Mouse (Mus musculus) forebrain, embryonic 14.5 days (tissue): ENCODE data around the gene Mt1. TPM values are rescaled to one million over a fixed set of nuclear protein-coding genes. Genes with fewer than 3 reads are reported as not detected.
A peak's percentile ranks its signal among the peaks of the same experiment; 100 is the strongest.
"Not testable (repeated sequence)": the region's sequence is repeated elsewhere in the genome, so short reads cannot be mapped to it uniquely, and the experiment has no call there.

ENCODE experiments used
- ATAC-seq: fragments of 200-750 bp; cut with Nextera tagmentation; 2 replicates; pipeline ENCODE4 v1.8.0; 2017; ENCODE audit warnings: mild to moderate bottlenecking, moderate library complexity
- DNase-seq: peaks from one replicate; pipeline ENCODE4 v3.0.0-alpha.2; 2015; ENCODE audit warnings: low spot score
- H3K27ac ChIP-seq: fragments of 300-500 bp; sonication (generic); 2 replicates; pipeline ENCODE4 v1.5.1; 2014; ENCODE audit warnings: low read depth, mild to moderate bottlenecking, control low read depth, low read length, moderate library complexity
- H3K27me3 ChIP-seq: fragments of 300-500 bp; sonication (generic); replicated peaks from 2 replicates; pipeline ENCODE4 v1.6.1; 2014; ENCODE audit warnings: low read length, control low read depth, mixed read lengths; ENCODE audit not compliant: control insufficient read depth, insufficient read depth
- H3K36me3 ChIP-seq: fragments of 300-500 bp; sonication (generic); 2 replicates; pipeline ENCODE4 v1.6.1; 2014; ENCODE audit warnings: low read length, control low read depth; ENCODE audit not compliant: control insufficient read depth, insufficient read depth
- H3K4me1 ChIP-seq: fragments of 300-500 bp; sonication (generic); 2 replicates; pipeline ENCODE4 v1.6.1; 2014; ENCODE audit warnings: antibody characterized with exemption, low read length, control low read depth; ENCODE audit not compliant: control insufficient read depth, insufficient read depth
- H3K4me2 ChIP-seq: fragments of 300-500 bp; sonication (generic); 2 replicates; pipeline ENCODE4 v1.6.1; 2014; ENCODE audit warnings: mild to moderate bottlenecking, control low read depth, low read length
- H3K4me3 ChIP-seq: fragments of 300-500 bp; sonication (generic); 2 replicates; pipeline ENCODE4 v1.5.1; 2014; ENCODE audit warnings: low read depth, low read length, control low read depth
- H3K9ac ChIP-seq: fragments of 300-500 bp; sonication (generic); 2 replicates; pipeline ENCODE4 v1.6.1; 2014; ENCODE audit warnings: mild to moderate bottlenecking, low read length, control low read depth, moderate library complexity
- H3K9me3 ChIP-seq: fragments of 300-500 bp; sonication (generic); replicated peaks from 2 replicates; pipeline ENCODE4 v1.6.1; 2016; ENCODE audit warnings: low read length, control low read depth, mixed read lengths; ENCODE audit not compliant: control insufficient read depth
- WGBS: fragments of 180-500 bp; shearing (Covaris S2); extraction: QIAGEN DNeasy Blood & Tissue Kit; methylation state at CpG from one replicate; pipeline ENCODE4 v1.1.7; 2014; 5-methylcytosine and 5-hydroxymethylcytosine counted together
- polyA plus RNA-seq: library from polyadenylated mRNA; unstranded; fragments of >200 nt; fragmentation: Nextera tagmentation; extraction: Ambion mirVana; gene quantifications from 2 replicates; pipeline ENCODE4 v1.2.1, GENCODE M21; 2014

Mt1 gene
- polyA plus RNA-seq, 1 experiment from 2014 or later, result 110 TPM

- no peaks in the 10 kb centered on the region for H3K9me3 ChIP-seq
- no peak overlapping the region for H3K4me3 ChIP-seq
- H3K4me2 ChIP-seq, result no peak overlapping the region
- H3K4me1 ChIP-seq, result no peaks in the 10 kb centered on the region
- WGBS, result 87% methylated on average over 4 of the region's 4 CpGs
- no peaks in the 10 kb centered on the region for H3K27me3 ChIP-seq
- H3K9ac ChIP-seq, result no peak overlapping the region
- no peaks in the 10 kb centered on the region for H3K36me3 ChIP-seq
- no peak overlapping the region for H3K27ac ChIP-seq
- ATAC-seq (no peak), DNase-seq (no peak)
Measured at GRCm38 (mm10) chr8:94140266-94140795, 38.6 kb upstream of the Mt1 start.

- 38% methylated on average over 5 of the region's 5 CpGs for WGBS
- no peak for ATAC-seq
- DNase-seq, result peak; percentile 41
- Histone ChIP-seq H3K9ac (no peak overlapping the region), H3K36me3 (no peaks in the 10 kb centered on the region), H3K9me3 (no peaks in the 10 kb centered on the region), H3K27ac (no peak overlapping the region), H3K4me1 (peaks cover 10% of the 10 kb centered on the region), H3K27me3 (no peaks in the 10 kb centered on the region), H3K4me3 (no peak overlapping the region), H3K4me2 (no peak overlapping the region)
Measured at GRCm38 (mm10) chr8:94148236-94148635, 30.6 kb upstream of the Mt1 start.

GRCm38 (mm10) chr8:94150925-94151324 lies 28.0 kb upstream of the Mt1 start:
- Histone ChIP-seq H3K4me2 (no peak overlapping the region), H3K27me3 (no peaks in the 10 kb centered on the region), H3K27ac (no peak overlapping the region), H3K4me1 (peaks cover 20% of the 10 kb centered on the region), H3K4me3 (no peak overlapping the region), H3K9ac (no peak overlapping the region), H3K9me3 (no peaks in the 10 kb centered on the region), H3K36me3 (no peaks in the 10 kb centered on the region)
- WGBS, result 75% methylated on average over 5 of the region's 5 CpGs
- ATAC-seq, result no peak
- DNase-seq, result no peak

GRCm38 (mm10) chr8:94152513-94153300 lies 26.2 kb upstream of the Mt1 start, which contains the start of gene Mt3:
Gene Mt3, plus strand, starts transcription at chr8:94152607.
- H3K4me1 ChIP-seq, result peaks cover 20% of the 10 kb centered on the region
- WGBS, result 2% methylated on average over 29 of the region's 29 CpGs

DNA sequence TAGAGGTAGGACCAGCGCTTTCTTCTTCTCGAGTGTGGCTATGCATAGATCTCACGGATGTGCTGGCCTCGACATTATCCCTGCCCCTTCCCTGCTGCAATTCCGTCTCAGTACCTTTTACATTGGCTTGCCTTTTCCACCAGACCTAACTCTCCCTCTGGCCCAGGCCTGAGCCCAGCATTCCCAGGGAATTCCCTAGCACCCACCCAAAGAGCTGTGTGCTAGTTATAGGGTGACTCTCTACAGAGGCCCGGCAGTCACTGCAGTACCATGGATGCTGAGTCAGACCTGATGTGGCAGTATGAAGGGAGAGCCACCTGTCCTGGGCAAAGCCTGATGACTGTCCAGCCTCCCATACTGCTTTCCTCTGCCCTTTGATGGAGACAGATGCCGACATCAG lies 25.4 kb upstream of the Mt1 start:
- Histone ChIP-seq H3K27me3 (no peaks in the 10 kb centered on the region), H3K4me2 (peak overlapping the region; percentile 88), H3K9me3 (no peaks in the 10 kb centered on the region), H3K36me3 (no peaks in the 10 kb centered on the region), H3K9ac (peak overlapping the region; percentile 68), H3K4me1 (peaks cover 20% of the 10 kb centered on the region), H3K4me3 (peak overlapping the region; percentile 48), H3K27ac (peak overlapping the region; percentile 77)
- no peak for DNase-seq
- peak; percentile 4; the same call in 1 of the 2 replicates for ATAC-seq
- 17% methylated on average over 7 of the region's 7 CpGs for WGBS

More at GRCm38 (mm10) chr8:94152513-94153300, 26.2 kb upstream of the Mt1 start, which contains the start of gene Mt3:
- DNase-seq (peak; percentile 90), ATAC-seq (peak; percentile 87)
- H3K27ac ChIP-seq, result peak within 1 kb of the TSS; percentile 77
- peak within 1 kb of the TSS; percentile 48 for H3K4me3 ChIP-seq
- no peaks in the 10 kb centered on the region for H3K27me3 ChIP-seq
- H3K9ac ChIP-seq, result peak within 1 kb of the TSS; percentile 68
- H3K9me3 ChIP-seq, result no peaks in the 10 kb centered on the region
- peak within 1 kb of the TSS; percentile 88 for H3K4me2 ChIP-seq
- H3K36me3 ChIP-seq, result no peaks in the 10 kb centered on the region

DNA sequence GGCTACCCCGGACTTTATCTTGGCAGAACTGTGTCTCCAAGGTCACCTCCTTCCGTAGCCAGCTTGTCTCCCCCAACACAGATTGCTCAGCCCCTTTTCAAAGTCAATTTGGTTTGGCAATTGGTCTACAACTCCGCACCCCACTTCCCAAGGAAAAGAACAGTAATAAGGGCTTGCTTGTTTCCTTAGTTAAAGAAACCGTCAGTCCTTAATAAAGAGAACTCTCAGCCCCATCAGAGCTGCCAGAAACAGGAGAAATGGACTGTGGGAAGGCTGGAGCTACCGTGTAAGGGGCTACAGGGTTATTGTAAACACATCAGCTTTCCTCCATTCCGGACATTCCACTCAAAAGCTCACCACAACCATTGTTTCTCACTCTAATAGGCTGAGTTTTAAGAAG lies 24.3 kb upstream of the Mt1 start:
- H3K4me1 ChIP-seq, result peaks cover 20% of the 10 kb centered on the region

DNA sequence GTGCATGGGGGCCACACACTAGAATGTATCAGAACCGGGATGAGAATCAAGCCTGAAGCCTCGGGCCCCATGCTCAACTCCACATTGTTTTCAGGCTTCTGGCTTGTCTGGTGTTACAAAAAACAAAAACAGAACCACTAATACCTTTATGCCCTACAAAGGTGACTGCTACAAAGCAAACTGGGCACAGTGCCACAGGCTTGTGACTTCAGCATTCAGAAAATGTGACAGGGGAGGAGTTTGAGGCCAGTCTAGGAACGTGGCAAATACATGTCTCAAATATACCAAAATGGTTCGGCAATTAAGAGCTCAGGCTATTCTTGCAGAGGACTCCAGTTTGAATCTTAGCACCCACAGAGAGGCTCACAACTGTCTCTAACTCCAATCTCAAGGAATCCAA lies 22.8 kb upstream of the Mt1 start:
- 43% methylated on average over 4 of the region's 4 CpGs for WGBS
- H3K27ac ChIP-seq, result no peak overlapping the region

More for the DNA sequence above, 24.3 kb upstream of the Mt1 start:
- ATAC-seq (peak; percentile 51), DNase-seq (peak; percentile 72)
- Histone ChIP-seq H3K27me3 (no peaks in the 10 kb centered on the region), H3K4me2 (peak overlapping the region; percentile 88), H3K36me3 (no peaks in the 10 kb centered on the region), H3K9me3 (no peaks in the 10 kb centered on the region), H3K27ac (peak overlapping the region; percentile 77), H3K4me3 (no peak overlapping the region), H3K9ac (no peak overlapping the region)
- WGBS, result 18% methylated on average over 6 of the region's 6 CpGs

DNA sequence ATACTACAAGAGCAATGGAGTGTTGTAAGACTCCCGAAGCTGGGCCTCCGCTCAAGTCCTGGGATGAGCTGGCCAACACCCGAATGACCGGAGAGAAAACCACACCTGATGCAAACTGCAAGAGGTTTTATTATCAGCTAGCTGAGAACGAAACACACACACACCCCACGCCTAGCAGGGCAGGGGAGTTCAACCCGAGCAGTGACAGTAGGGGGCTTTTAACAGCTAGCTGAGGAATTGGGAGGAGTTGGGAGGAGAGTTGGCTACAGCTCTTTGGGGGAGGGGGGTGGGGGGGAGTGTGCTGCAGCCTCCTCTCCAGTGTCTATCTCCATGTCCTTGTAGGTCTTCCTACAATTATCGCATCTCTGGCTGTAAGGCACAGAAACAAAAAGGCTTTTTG lies 13.1 kb upstream of the Mt1 start:
- H3K27ac ChIP-seq, H3K4me2 ChIP-seq, H3K9ac ChIP-seq, DNase-seq, H3K4me3 ChIP-seq, H3K27me3 ChIP-seq, H3K4me1 ChIP-seq, ATAC-seq, H3K9me3 ChIP-seq, H3K36me3 ChIP-seq: not testable (repeated sequence)
- WGBS, result 73% methylated on average over 8 of the region's 8 CpGs

More for the DNA sequence above, 22.8 kb upstream of the Mt1 start:
- no peaks in the 10 kb centered on the region for H3K9me3 ChIP-seq
- H3K9ac ChIP-seq, result no peak overlapping the region
- H3K4me2 ChIP-seq, result no peak overlapping the region
- peaks cover 20% of the 10 kb centered on the region for H3K4me1 ChIP-seq
- DNase-seq (no peak), ATAC-seq (no peak)
- H3K36me3 ChIP-seq, result no peaks in the 10 kb centered on the region
- H3K4me3 ChIP-seq, result no peak overlapping the region
- H3K27me3 ChIP-seq, result no peaks in the 10 kb centered on the region

DNA sequence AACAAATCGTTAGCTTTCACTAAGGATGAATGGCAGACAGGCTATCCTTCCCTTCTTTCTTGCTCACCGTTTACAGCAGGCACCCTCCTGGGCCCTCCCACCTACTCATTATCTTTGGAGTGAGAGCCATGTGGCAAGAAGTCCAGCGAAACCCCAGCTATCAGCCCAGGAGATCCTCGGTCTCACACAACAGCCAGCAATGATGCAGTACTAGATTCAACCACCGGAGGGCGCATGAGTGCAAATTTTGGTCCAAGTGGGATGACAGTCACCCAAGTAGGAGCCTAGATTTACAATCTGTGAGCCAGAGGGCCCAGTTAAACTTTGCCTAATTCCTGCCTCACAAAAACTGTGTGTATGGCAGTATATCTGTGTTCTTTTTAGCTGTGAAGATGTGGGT lies 11.6 kb upstream of the Mt1 start:
- DNase-seq (peak; percentile 88), ATAC-seq (peak; percentile 63)
- Histone ChIP-seq H3K36me3 (no peaks in the 10 kb centered on the region), H3K9ac (no peak overlapping the region), H3K9me3 (no peaks in the 10 kb centered on the region), H3K4me3 (no peak overlapping the region), H3K27ac (no peak overlapping the region), H3K4me1 (peaks cover 7% of the 10 kb centered on the region), H3K4me2 (0 out of 2 replicates have a peak overlapping the region, but pooled peaks have one; percentile 23), H3K27me3 (peaks cover 16% of the 10 kb centered on the region)
- WGBS, result 2% methylated on average over 6 of the region's 6 CpGs
